Mouse (Mus musculus): ENCODE results near the gene Fitm2. TPM values are rescaled to one million over a fixed set of nuclear protein-coding genes. Genes with fewer than 3 reads are reported as not detected.

Fitm2 gene
- total RNA-seq, 2 experiments from 2014 or later = 2.9 to 5.4 TPM

- no peak for ATAC-seq (replicated peaks; ENCODE audit: poor library complexity, severe bottlenecking)
Measured at GRCm38 (mm10) chr2:163428346-163429011, 44.0 kb downstream of the Fitm2 start.

GRCm38 (mm10) chr2:163424597-163424996, 47.8 kb downstream of the Fitm2 start, which contains the start of gene Oser1:
Gene Oser1, minus strand, starts transcription at chr2:163424697.
- no peak for ATAC-seq (replicated peaks; ENCODE audit: poor library complexity, severe bottlenecking)

- ATAC-seq (replicated peaks; ENCODE audit: poor library complexity, severe bottlenecking) = 0 out of 2 replicates have a peak, but pooled peaks have one; percentile 11
Measured at GRCm38 (mm10) chr2:163422895-163423660, 49.4 kb downstream of the Fitm2 start.

- no peak for ATAC-seq (replicated peaks; ENCODE audit: poor library complexity, severe bottlenecking)
Measured at GRCm38 (mm10) chr2:163420366-163420886, 52.0 kb downstream of the Fitm2 start.

- peak; percentile 81 for ATAC-seq (replicated peaks; ENCODE audit: poor library complexity, severe bottlenecking)
Measured at GRCm38 (mm10) chr2:163419346-163420045, 52.9 kb downstream of the Fitm2 start.

GRCm38 (mm10) chr2:163418841-163419345, 53.5 kb downstream of the Fitm2 start:
- peak; percentile 57 for ATAC-seq (replicated peaks; ENCODE audit: poor library complexity, severe bottlenecking)

- ATAC-seq (replicated peaks; ENCODE audit: poor library complexity, severe bottlenecking) = no peak
Measured at GRCm38 (mm10) chr2:163417830-163418229, 54.6 kb downstream of the Fitm2 start.

- no peak for ATAC-seq (replicated peaks; ENCODE audit: poor library complexity, severe bottlenecking)
Measured at GRCm38 (mm10) chr2:163417026-163417425, 55.4 kb downstream of the Fitm2 start.

Other genes with a start within 250 kb of the Fitm2 start
- not detected in 2 replicates for gene Jph2, start 74.6 kb downstream of the Fitm2 start, total RNA-seq (2014; fragmentation: Nextera tagmentation)
- gene Jph2, start 74.6 kb downstream of the Fitm2 start, total RNA-seq (2017) = not detected in 2 replicates
- gene Oser1, start 47.9 kb downstream of the Fitm2 start, total RNA-seq (2014; fragmentation: Nextera tagmentation) = 76.0 and 92.9 TPM in 2 replicates
- 91.0 and 101 TPM in 2 replicates for gene Oser1, start 47.9 kb downstream of the Fitm2 start, total RNA-seq (2017)
- not detected in 2 replicates for gene Gdap1l1, start 34.2 kb downstream of the Fitm2 start, total RNA-seq (2014; fragmentation: Nextera tagmentation)
- gene Gdap1l1, start 34.2 kb downstream of the Fitm2 start, total RNA-seq (2017) = not detected in 2 replicates
- not detected in 2 replicates for gene R3hdml, start 19.7 kb upstream of the Fitm2 start, total RNA-seq (2014; fragmentation: Nextera tagmentation)
- not detected in 2 replicates for gene R3hdml, start 19.7 kb upstream of the Fitm2 start, total RNA-seq (2017)
- gene Hnf4a, start 34.2 kb upstream of the Fitm2 start, total RNA-seq (2014; fragmentation: Nextera tagmentation) = 0.37 and 1.6 TPM in 2 replicates
- gene Hnf4a, start 34.2 kb upstream of the Fitm2 start, total RNA-seq (2017) = 0.15 and 0.30 TPM in 2 replicates
- gene Ttpal, start 129.7 kb upstream of the Fitm2 start, total RNA-seq (2014; fragmentation: Nextera tagmentation) = 21.1 and 21.8 TPM in 2 replicates
- gene Ttpal, start 129.7 kb upstream of the Fitm2 start, total RNA-seq (2017) = 12.7 and 13.3 TPM in 2 replicates
- 505 and 572 TPM in 2 replicates for gene Serinc3, start 172.5 kb upstream of the Fitm2 start, total RNA-seq (2014; fragmentation: Nextera tagmentation)
- gene Serinc3, start 172.5 kb upstream of the Fitm2 start, total RNA-seq (2017) = 503 and 505 TPM in 2 replicates
- gene Pkig, start 185.8 kb upstream of the Fitm2 start, total RNA-seq (2014; fragmentation: Nextera tagmentation) = 89.1 and 89.4 TPM in 2 replicates
- gene Pkig, start 185.8 kb upstream of the Fitm2 start, total RNA-seq (2017) = 52.2 and 65.1 TPM in 2 replicates

Data from granulocyte monocyte progenitor cell, adult 5-6 weeks (primary cell).